Mouse (Mus musculus): ENCODE data around the gene Ppm1h.
"Not testable (repeated sequence)": the region's sequence is repeated elsewhere in the genome, so short reads cannot be mapped to it uniquely, and the experiment has no call there.

Gene Ppm1h

DNA sequence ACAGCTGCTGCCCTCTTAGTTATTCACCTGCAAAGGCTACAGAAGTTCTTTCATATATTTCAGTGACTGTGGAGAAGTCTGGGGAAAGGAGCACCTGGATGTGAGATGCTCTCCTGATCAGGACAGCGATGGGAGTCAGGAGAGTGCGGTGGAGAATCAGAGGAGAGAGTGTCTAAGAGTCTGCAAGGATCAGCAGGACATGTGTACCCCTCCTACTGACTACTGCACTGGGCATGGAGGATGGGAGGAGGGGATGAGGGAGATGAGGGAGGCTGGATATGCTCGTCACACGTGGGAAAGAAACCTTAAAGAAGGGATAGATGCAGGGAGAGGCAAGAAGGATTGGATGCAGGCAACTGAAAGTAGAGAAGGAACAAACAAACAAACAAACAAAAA lies 285.7 kb downstream of the Ppm1h start:
- no peak for DNase-seq (ENCODE audit: low spot score in 2 of 2)

DNA sequence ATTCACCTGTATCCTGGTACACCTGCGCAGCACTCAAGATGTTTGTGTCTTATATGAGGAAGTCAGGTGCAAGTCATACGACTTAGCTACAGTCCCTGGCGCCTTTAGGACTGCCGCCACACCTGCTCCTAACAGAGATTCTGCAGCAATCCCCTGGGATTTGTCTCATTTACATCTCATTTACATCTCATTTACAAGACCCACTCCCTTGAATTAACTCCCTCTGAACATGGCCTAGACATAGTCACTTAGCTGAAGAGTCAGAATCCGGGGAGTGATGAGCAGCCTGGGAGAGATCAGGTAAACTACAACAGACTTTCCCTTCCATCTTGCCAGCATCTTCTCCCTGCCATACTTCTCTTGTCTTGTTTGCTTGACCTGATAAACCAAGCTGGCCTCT lies 287.1 kb downstream of the Ppm1h start:
- not testable (repeated sequence) for DNase-seq (ENCODE audit: low spot score in 2 of 2)

GRCm38 (mm10) chr10:122966421-122966820 lies 287.9 kb downstream of the Ppm1h start:
- no peak for DNase-seq (ENCODE audit: low spot score in 2 of 2)

- DNase-seq (ENCODE audit: low spot score in 2 of 2) = no peak
These were observed 291.6 kb downstream of the Ppm1h start for GRCm38 (mm10) chr10:122970188-122970587.

GRCm38 (mm10) chr10:122973241-122973640 lies 294.7 kb downstream of the Ppm1h start:
- no peak for DNase-seq (ENCODE audit: low spot score in 2 of 2)

DNA sequence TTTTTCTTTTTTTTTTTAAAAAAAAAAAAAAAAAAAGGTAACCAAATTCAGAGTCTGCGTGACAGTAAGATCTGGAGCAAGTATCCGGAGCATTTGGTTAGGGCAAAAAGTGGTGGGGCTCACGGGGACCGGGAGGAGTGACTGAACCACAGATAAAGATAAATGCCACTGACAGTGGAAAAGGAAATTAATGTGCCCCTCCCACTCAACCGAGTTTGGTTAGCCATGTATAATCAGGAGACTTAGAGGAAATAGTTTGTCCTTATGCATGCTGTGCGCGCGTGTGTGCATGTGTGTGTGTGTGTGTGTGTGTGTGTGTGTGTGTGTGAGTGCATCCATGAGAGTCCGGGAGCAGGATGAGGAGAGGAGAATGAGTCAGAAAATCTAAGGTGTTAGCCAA lies 297.5 kb downstream of the Ppm1h start:
- no peak for DNase-seq (ENCODE audit: low spot score in 2 of 2)

DNA sequence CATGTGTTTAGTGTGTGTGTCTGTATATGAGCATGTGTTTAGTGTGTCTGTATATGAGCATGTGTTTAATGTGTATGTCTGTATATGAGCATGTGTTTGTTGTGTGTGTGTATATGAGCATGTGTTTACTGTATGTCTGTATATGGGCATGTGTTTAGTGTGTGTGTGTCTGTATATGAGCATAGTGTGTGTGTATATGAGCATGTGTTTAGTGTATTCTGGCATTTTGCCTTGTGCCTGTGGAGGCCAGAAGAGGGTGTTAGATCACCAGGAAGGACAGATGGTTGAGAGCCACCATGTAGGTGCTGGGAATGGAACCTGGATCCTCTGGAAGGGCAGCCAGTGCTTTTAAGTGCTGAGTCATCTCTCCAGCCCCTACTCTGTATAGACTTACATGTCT lies 300.8 kb downstream of the Ppm1h start:
- DNase-seq (ENCODE audit: low spot score in 2 of 2) = no peak

- DNase-seq (ENCODE audit: low spot score in 2 of 2) = no peak
These were observed 301.6 kb downstream of the Ppm1h start for GRCm38 (mm10) chr10:122980123-122980522.

DNA sequence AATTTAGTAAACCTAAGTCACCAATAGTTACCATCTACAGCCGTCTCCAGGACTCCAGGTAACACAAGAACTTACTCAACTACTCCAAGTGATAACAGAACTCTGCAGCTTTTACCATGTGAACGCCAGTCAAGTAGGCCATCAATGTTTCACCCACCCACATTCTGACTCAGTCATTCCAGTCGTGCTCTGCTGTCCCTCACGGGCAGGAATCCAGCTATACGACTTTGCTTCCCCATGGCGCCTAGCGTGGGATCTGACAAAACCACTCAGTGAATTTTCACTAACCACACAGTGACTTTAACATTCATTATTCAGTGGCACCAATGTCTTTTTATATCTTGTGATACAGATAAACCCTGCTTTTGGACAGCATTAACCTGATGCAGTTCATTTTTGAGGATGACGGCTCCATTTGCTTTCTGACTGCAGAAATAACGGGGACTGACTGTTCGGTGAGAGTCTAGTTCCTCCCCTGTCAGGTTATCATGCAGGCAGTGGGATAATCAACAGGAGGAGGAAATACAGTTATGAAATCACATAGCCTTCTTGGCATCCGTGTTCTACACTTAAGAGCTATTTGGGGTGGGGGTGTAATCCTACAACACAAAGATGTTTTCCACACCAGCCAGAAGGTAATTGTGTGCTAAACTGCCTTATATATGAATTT lies 304.5 kb downstream of the Ppm1h start:
- peak in 1 of 2 experiments; percentile 46 for DNase-seq (ENCODE audit: low spot score in 2 of 2)

DNA sequence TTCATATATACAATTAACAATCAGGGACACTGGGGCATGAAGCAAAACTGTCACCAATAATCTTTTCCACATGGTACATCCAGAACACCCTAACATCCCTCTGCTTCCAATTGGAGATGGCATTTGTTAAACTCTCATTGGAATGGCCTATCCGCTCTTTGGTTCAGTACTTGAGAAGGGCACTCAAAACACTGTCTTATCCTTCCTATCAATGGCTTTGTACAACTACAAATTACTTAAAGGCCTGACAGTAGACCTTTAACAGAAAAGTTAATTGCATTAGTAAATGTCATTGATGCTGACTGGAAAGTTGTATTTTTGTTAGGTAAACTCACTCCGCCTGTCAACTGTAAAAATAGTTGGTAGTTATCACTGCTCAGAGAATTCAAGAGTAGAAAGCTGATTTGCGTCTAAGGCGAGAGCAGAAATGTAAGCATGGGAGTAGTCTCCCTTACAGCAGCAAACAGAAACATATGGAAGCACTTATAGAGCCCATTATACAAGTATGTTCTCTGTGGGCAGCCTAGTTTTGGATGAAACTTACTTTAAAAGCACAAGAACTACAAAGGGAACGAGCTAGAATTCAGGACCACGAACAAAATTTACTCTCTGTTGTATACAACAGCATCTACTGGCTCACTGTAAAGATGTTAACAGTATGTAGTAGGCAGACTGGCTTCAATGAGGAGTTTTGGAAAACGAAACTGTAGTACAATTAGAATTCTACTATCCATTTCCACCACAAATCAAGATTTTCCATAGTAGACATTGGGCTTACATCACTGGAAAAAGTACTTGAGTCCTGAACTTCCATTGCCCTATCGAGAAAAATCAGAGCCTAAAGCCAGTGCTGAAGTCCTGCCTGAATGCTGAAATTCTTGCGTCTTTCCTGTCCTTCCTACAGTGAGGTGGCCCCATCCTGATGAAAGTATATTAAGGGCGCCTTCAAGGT lies 305.3 kb downstream of the Ppm1h start:
- DNase-seq (ENCODE audit: low spot score in 2 of 2) = no peak

- DNase-seq (ENCODE audit: low spot score in 2 of 2) = no peak
These were observed 306.1 kb downstream of the Ppm1h start for GRCm38 (mm10) chr10:122984531-122985251.

DNA sequence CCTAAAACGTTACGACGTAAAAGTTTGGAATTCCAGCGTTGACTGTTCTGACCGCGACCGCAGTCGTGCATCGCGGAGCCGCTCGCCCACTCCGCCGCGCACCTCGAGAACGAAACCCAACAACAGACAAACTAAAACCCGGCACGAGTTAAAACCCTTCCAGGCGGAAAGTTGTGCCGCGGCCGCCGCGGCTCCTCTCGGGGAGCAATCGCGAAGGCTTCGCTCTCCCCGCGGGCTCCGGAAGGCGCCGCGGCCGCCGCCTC lies 306.6 kb downstream of the Ppm1h start:
- DNase-seq (ENCODE audit: low spot score in 2 of 2) = no peak

- DNase-seq (ENCODE audit: low spot score in 2 of 2) = peak in 1 of 2 experiments; percentile 77
These were observed 307.2 kb downstream of the Ppm1h start for GRCm38 (mm10) chr10:122985515-122986319.

DNA sequence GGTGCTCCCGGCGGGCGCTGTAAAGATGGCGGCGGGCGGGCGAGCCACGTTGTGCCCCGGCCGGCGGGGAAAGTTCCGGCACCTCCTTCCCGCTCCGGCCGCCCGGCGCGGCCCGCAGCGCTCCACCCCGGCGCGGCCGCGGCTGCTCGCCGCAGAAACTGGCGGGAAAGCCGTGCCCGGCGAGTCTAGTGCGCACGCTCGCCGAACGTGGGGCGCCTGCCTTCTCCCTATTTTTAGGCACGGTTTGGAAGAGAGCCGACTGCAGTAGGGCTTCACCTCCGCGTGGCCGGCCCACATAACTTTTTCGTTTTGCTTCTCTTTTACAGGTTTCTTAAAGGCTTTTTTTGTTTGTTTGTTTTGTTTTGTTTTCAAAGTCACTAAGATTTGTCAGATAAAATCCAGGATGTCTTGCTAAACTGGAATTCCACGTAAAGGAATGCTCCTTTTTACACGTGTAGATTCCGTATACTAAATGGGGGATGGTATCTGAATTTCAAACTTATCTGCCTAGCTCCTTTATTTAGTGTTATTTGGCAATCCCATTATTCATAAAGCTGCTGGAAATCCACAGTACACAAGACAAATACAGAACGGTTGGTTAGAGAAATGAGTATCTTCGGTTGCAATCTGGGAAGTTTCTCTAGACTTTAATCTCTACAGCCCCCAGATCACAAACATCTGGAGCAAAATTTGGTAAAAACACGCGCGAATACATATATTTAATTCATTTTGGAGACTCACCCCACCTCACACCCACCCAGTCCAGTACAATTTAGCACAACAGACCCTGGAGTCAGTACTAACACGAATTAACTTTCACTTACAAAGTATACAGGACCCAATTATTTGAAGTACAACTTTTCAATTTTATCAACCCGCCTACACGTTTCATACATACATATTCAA lies 308.0 kb downstream of the Ppm1h start:
- peak in 1 of 2 experiments; percentile 78 for DNase-seq (ENCODE audit: low spot score in 2 of 2)

GRCm38 (mm10) chr10:122987671-122988128 lies 309.1 kb downstream of the Ppm1h start:
- peak in 1 of 2 experiments; percentile 59 for DNase-seq (ENCODE audit: low spot score in 2 of 2)

- DNase-seq (ENCODE audit: low spot score in 2 of 2) = no peak
These were observed 309.8 kb downstream of the Ppm1h start for GRCm38 (mm10) chr10:122988372-122988771.

DNA sequence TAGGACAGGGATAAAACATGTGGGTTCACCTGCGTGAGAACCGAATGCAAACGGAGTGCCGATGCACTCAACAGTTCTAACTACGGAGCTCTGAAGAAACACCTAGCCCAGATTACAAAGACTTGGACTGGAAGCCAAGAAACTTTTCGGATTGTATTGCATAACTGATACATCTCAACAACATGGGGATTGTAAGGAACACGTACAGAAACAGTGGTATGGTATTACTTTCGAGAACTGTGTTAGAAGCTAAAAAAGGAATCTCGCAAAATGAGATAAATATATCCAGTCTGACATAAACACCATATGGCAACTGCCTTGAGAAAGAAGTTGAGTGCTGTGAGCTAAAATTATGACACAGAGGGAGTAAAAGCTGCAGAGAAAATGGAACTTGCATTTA lies 311.4 kb downstream of the Ppm1h start:
- DNase-seq (ENCODE audit: low spot score in 2 of 2) = peak; percentile 36 to 64

DNA sequence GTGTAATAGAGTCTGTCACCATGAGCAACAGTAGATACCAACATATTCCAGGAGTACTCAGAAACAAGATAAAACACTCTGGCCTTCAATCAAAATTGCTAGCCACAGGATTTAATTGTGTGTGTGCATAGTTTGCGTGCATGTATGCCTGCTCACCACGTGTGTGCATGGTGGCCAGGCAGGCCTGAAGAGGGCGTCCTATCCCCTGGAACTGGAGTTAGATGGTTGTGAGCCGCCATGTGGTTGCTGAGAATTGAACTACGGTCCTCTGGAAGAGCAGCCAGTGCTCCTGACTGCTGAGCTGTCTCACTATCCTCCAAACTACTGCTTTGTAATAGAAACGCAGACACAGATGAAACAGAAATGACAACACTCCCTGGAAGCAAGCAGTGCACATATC lies 312.0 kb downstream of the Ppm1h start:
- no peak for DNase-seq (ENCODE audit: low spot score in 2 of 2)

DNA sequence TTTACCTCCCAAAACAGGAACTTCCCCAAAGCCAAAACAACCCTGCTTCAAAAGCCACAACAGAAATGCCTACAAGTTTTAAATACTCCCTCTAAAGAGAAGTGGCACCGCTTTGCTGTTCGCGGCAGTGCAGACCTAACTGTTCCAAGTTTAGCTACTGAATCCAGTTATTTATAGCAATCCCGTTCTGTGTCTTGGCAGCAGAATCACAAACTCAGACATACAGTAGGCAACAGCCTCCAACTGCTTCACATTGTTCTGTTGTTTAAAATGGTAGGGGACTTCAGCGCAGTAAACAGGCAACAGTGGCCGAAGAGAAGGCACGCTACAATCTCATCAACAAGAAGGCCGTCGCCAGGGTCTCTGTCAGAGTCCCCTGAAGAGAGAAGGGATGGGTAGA lies 312.5 kb downstream of the Ppm1h start:
- peak; percentile 59 to 60 for DNase-seq (ENCODE audit: low spot score in 2 of 2)

DNA sequence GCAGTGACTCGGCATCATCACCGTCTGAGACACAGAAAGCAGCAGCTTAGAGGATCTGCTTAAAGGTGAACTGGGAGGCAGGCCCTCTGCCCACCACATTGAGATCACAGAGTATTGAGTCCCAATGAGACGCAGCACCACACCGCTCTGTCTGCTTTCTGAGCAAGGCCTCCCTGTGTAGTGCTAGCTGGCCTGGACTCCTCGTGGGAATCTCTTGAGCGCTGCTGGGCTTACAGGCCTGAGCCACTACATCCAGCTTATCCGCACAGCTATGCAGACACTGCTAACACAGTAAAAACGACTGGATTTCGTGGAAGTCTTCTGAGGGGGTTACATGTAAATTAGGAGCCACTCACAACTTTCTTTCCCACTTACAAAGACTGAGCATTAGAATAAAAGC lies 313.1 kb downstream of the Ppm1h start:
- no peak for DNase-seq (ENCODE audit: low spot score in 2 of 2)

Measured in left cerebral cortex, adult 9 months (tissue).